Mouse (Mus musculus): Measurements from ENCODE around the gene Thsd4.

Thsd4 gene

DNA sequence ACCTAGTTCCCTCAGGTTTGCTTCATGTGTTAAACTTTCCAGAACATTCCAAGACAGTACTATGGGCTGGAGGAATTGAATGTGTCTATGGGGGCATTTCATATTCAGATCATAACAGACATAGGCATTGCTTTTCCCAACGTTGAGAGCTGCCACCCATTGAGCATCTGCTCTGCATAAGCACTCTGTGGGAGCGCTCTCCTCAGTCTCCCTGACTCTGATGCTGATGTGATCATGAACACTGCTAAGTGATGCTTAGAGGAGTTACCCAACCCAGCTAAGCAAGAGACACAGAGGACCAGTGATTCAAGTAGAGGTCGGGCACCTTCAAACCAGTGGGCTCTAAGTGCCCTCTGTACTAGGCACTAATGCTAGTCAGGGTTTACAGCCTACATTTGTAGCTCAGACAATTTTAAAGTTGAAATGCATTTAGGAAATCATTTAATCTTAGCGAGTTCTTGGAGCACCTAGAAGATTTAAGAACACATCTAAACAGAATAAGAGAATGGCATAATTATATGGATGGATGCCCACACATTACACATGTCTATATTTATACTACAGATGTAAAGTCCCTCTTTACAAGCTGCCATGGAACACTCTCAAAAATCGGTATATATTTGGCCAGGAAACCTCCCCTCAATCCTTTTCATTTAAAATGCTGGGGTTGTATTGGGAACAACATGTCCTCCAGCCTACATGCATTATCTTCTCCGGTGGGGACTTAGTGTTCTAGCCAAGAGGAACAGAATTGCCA, 392.4 kb downstream of the Thsd4 start:
- no peak for DNase-seq

DNA sequence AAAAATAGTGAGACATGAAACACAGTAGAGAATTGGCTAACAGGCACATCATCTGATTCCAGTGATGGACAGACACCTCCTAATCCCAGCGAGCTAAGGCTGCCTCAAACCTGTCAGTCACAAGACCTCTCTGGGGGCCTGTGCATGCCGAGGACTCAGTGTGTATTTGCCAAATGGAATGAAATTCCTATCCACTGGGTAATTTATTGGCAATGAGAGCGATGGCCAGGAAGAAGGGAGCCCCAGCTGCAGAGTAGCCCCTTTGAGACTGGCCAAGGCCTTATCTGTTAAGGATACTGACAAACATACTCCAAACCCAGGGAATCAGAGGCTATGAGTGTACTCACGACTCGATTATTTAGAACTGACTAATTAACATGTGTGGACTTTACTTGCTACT, 394.9 kb downstream of the Thsd4 start:
- no peak for DNase-seq

GRCm38 (mm10) chr9:60124102-60124501, 397.7 kb downstream of the Thsd4 start:
- DNase-seq, result no peak

DNA sequence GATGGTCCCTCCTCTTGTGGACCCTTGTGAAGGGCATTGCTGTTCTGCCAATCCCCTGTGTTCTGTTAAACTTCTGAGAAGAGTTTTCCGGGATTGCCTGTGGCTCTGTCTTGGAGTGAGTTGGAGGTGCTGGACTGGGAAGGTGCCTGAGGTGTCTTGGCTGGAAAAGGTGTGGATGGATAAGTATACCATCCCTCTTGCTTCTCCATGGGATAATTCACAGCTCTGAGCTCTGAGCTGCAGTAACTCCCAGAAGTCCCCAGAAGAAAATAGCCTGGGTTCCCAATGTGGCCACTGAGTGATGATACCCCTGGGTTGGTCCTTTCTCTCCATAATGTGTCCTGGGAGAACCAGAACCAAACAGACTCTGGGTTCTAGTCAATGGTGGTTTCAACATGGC, 398.8 kb downstream of the Thsd4 start:
- no peak for DNase-seq

DNA sequence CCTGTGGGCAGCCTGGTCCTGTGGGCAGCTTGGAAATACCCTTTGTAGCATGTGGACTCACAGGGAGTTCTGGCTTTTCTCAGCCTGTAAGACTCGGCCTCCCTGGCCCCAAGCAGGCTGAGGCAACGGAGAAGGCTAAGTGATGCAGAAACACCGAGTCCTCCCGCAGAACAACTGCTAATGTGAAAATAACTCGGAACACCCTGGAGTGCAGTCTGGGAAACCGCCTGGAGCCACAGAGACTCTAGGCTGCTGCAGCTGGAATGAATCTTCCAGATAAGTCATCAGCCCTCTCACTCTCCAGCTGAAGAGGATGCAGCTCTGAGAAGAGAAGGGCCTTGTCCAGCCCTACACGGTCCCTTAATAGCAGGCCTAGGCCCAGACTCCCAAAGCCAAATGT, 402.0 kb downstream of the Thsd4 start:
- DNase-seq, result no peak

GRCm38 (mm10) chr9:60117831-60118230, 404.0 kb downstream of the Thsd4 start:
- DNase-seq, result no peak

GRCm38 (mm10) chr9:60115711-60116247, 406.1 kb downstream of the Thsd4 start:
- no peak for DNase-seq

DNA sequence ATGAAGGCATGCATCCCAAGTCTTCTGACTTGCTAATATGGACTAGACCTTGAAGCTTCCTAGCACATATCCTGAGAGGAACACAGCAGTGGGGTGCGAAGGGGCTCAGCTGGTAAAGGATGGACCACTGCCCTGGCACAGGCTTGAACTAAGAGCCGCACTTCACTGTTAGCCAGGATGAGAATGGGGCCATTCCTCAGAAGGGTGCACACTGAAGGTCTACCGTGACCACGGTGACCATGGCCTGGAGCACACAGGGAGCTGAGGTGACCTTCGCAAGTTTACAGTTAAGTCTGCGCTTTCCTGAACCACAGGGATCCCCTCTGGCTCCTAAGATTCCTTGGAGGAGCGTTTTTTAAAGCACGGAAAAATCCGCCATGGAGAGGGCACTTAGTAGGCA, 406.5 kb downstream of the Thsd4 start:
- no peak for DNase-seq

GRCm38 (mm10) chr9:60110200-60110599, 411.6 kb downstream of the Thsd4 start:
- no peak for DNase-seq

DNA sequence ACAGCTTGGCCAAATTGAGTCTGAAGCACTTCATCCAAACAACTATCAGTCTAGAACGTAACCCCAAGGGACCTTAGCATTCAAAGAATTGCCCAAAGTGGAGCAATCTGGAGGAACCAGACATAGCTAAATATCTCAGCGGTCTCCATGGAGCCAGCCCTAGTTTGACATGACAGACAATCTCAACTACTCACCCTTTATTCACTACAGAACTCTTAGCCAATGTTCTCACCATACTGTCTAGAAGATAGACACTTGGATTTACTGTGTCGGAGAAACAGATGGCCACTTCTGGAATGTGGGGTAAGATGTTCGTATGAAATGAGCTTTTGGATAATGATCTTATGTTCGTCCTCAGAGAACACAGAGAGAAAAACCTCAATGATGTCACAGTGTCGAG, 415.2 kb downstream of the Thsd4 start:
- no peak for DNase-seq

GRCm38 (mm10) chr9:60106106-60106505, 415.7 kb downstream of the Thsd4 start:
- DNase-seq, result no peak

GRCm38 (mm10) chr9:60094211-60094610, 427.6 kb downstream of the Thsd4 start:
- DNase-seq, result no peak

GRCm38 (mm10) chr9:60092428-60092827, 429.4 kb downstream of the Thsd4 start:
- DNase-seq, result no peak

DNA sequence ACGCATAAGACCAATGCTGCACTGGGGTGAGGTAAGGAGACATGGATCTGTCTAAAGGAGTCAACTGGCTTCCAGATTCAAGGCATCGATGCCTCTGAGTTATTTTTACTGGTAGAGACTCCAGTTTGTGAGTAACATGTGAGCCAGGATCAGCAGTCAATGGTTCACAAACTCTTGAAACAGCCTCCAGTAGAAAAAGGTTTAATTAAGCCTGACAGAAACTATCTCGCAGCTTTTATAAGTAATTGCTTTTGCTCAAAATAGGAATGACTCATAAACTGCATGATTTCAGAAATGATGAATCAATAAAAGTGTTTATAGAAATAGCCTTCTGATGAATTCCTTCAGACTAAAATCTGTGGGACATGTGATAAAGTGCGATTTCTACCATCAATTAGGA, 432.4 kb downstream of the Thsd4 start:
- no peak for DNase-seq

DNA sequence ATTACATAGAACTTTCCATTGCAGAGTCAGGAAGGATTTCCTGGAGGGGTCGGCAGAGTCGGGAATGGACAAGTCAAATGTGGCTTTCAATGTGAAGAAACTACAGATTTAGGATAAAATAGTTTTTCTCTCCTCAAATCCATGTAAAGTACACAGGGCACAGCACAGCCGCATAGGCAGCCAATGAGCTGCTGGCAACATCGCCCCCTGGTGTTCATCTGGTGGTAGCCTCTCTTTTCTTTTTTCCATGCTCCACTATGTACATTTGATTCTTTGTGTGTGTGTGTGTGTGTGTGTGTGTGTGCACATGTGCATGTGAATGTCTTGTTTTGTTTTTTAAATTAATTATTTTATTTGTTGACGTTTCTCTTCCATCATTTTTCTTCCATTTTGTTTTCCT, 433.7 kb downstream of the Thsd4 start:
- no peak for DNase-seq

DNA sequence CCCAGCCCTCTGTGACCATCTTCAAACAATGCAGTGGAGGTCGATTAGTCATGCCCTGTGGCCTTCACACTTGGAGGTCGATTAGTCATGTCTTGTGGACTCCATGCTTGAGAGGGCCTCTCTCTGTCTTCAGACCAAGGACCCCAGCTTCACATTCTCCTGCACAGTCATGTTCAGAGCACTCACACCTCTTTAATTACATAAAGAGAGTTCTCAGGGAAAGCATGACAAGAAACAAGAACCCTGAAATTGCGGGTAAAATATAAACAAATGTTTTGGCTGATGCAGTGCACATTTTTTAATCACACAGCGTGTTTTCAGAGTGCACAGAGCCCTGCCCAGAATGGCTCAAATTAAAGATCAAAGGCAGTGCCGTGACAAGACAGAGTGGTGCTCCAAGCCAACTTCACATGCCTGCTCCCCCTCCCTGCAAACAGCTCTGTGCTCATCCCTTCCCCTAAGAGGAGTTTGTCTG, 439.7 kb downstream of the Thsd4 start:
- no peak for DNase-seq

DNA sequence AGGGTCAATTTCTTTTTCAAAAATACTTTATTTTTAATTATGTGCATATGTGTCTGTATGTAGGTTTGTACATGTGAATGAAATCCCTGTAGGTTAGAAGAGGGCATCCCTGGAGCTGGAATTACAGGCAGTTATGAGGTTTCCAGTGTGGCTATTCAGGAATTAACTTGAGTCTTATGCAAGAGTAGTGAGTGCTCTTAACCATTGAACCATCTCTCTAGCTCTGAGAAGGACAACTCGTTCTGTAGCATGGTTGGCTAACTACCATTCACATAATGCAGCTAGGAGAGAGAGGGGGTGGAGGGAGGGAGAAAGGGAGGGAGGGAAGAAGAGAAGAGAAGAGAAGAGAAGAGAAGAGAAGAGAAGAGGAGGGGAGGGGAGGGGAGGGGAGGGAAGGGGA, 444.1 kb downstream of the Thsd4 start:
- no peak for DNase-seq

DNA sequence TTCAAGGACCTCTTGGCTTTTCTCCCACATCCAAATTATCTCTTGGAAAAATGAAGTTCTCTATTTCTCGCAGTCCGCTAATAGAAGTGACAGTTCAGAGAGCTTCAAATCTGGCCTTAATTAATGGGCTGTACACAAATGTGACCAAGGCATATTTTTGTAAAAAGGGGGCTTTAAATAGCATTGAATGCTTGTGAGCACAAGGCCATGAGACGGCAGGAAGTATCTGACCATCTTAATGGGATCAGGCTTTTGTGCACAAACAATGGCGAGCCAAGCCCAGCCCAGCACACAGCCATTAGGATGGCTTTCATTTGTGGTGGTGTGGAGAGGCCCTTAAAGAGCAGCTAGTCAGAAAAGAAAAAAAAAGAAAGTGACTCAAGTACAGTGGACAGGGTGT, 445.4 kb downstream of the Thsd4 start:
- no peak for DNase-seq

GRCm38 (mm10) chr9:60071620-60072263, 450.1 kb downstream of the Thsd4 start:
- DNase-seq, result no peak

- no peak for DNase-seq
These were observed 454.6 kb downstream of the Thsd4 start for GRCm38 (mm10) chr9:60067241-60067640.

DNA sequence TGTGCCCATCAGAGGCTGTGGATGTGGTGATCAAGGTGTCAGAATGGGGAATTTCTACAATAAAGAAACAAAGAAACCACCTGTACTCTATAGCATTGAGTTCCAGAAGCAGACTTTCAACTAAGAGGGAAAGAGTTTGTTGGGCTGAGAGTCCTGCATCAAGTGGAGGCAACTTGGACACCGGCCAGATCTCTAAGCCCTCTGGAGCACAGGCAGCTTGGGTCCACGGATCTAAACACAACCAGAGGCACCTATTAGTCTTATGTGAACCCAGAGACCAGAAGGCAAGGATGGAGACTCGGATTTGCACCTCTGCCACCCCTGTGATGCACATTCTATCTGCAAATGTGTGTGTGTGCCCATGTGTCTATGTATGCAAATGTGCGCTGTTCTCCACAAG, 456.7 kb downstream of the Thsd4 start:
- no peak for DNase-seq

- DNase-seq, result no peak
These were observed 458.6 kb downstream of the Thsd4 start for GRCm38 (mm10) chr9:60063191-60063720.

DNA sequence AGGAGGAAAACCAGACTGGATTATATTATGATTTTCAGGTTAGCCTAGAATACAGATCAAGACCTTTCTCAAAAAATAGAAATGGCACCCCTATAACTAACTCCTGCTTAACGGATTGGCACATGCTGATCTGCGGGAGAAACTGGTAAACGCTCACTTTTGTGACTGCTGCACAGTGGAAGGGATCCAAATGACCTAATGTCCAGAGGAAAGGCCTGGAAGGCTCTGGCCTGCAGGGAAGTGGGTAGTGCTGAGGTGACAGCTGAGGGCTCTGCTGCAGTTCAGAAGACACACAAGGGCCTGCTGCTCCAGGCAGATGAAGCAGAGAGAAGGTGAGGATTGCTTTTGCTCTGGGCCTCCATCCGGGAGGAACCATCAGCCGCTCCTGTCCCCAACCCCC, 465.7 kb downstream of the Thsd4 start:
- DNase-seq, result no peak

DNA sequence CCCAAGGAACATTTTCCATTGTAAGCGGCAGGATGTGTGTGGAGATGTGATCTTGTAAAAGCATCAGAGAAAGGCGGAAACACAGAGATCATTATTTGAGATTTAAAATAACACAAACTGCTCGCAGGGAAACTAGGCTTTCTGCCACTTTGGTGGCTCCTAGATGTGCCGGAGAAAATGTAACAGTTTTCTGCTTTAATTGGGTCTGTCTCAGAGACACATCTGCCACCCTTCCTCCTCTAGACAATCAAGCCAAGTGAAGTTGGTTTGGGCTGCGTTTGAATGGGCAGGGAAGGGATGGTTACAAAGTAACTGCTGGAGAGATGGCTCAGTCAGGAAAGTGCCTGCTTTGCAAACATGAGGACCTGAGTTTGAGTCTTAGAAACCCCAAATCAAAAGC, 466.9 kb downstream of the Thsd4 start:
- peak; percentile 53 for DNase-seq

All from right cerebral cortex, postnatal 25 days (tissue).